ENCODE assay signal across 21 mouse cellular contexts in genomic region chr2:60722967-60723366, GRCm38 (mm10). TPM values are rescaled to one million over a fixed set of nuclear protein-coding genes. Genes with fewer than 3 reads are reported as not detected.
DNase-seq lines count a peak whose midpoint lies in the region; ATAC-seq and TF ChIP-seq lines count a peak whose summit lies in the region.
"Had no signal": no experiment of that assay in that cellular context is flagged by ENCODE, and none has a peak within 500 bp of the region (broad histone marks: within the 10 kb centered on the region; RNA-seq: fewer than 3 reads in every experiment).

No protein-coding gene starts in this region.

- H3K9me3 ChIP-seq in forebrain, embryonic 14.5 days (replicated peaks; ENCODE audit: control insufficient read depth, low read length), result no peaks in the 10 kb centered on the region
- no peaks in the 10 kb centered on the region for H3K9me3 ChIP-seq in forebrain, embryonic 11.5 days (ENCODE audit: control insufficient read depth, low read length)
- H3K9me3 ChIP-seq in intestine, embryonic 14.5 days (ENCODE audit: control insufficient read depth, low read length), result no peaks in the 10 kb centered on the region
- H3K9me3 ChIP-seq in intestine, embryonic 16.5 days (ENCODE audit: control insufficient read depth, low read length), result no peaks in the 10 kb centered on the region
- H3K9me3 ChIP-seq: forebrain, embryonic 12.5 days; G1E; hindbrain, embryonic 12.5 days; liver, embryonic 15.5 days had no signal

- no peak overlapping the region for H3K27ac ChIP-seq in forebrain, embryonic 14.5 days (ENCODE audit: low read depth, low read length)
- no peak overlapping the region for H3K27ac ChIP-seq in forebrain, embryonic 11.5 days (ENCODE audit: low read depth, low read length)
- H3K27ac ChIP-seq in heart, adult 2 months, result peak overlapping the region; percentile 91
- no peak overlapping the region for H3K27ac ChIP-seq in intestine, embryonic 14.5 days (ENCODE audit: low read depth)
- no peak overlapping the region for H3K27ac ChIP-seq in intestine, embryonic 16.5 days (ENCODE audit: low read length)
- H3K27ac ChIP-seq: forebrain, embryonic 12.5 days; kidney, postnatal 0 days; liver, embryonic 15.5 days; macrophage had no signal

- no peaks in the 10 kb centered on the region for H3K79me2 ChIP-seq in heart, adult 2 months (replicated peaks; ENCODE audit: control insufficient read depth, insufficient read depth, low read length)

- no peaks in the 10 kb centered on the region for H3K36me3 ChIP-seq in forebrain, embryonic 14.5 days (ENCODE audit: control insufficient read depth, insufficient read depth, low read length)
- no peaks in the 10 kb centered on the region for H3K36me3 ChIP-seq in forebrain, embryonic 11.5 days (ENCODE audit: control insufficient read depth, insufficient read depth, low read length)
- peaks cover 2% of the 10 kb centered on the region; the same call in 1 of the 2 replicates for H3K36me3 ChIP-seq in heart, adult 2 months (ENCODE audit: control insufficient read depth, insufficient read depth, low read length)
- no peaks in the 10 kb centered on the region for H3K36me3 ChIP-seq in intestine, embryonic 14.5 days (ENCODE audit: control insufficient read depth, insufficient read depth, low read length)
- no peaks in the 10 kb centered on the region for H3K36me3 ChIP-seq in intestine, embryonic 16.5 days (ENCODE audit: control insufficient read depth, insufficient read depth, low read length)
- H3K36me3 ChIP-seq: forebrain, embryonic 12.5 days; G1E; hindbrain, embryonic 12.5 days; liver, embryonic 15.5 days had no signal

- H3K4me2 ChIP-seq in forebrain, embryonic 14.5 days (ENCODE audit: low read length), result no peak overlapping the region
- no peak overlapping the region for H3K4me2 ChIP-seq in forebrain, embryonic 11.5 days (ENCODE audit: low read depth, low read length, severe bottlenecking)
- H3K4me2 ChIP-seq in intestine, embryonic 14.5 days (ENCODE audit: low read length), result no peak overlapping the region
- no peak overlapping the region for H3K4me2 ChIP-seq in intestine, embryonic 16.5 days (ENCODE audit: low read depth, low read length)
- H3K4me2 ChIP-seq: hindbrain, embryonic 12.5 days; liver, embryonic 15.5 days; midbrain, embryonic 11.5 days had no signal

- no peak for TF ChIP-seq POLR2A in heart, adult 2 months (IDR thresholded peaks at IDR 0.05; ENCODE audit: insufficient read depth, low read depth, low read length)

- intact Hi-C loops in heart, adult 2 months (cut with DNase I), result loop anchor here (5.0 kb wide), 1 partner anchor 239 kb away; the partner anchor contains the start of gene Rbms1

- DNase-seq in forebrain, embryonic 14.5 days (ENCODE audit: low spot score), result no peak
- DNase-seq in forebrain, embryonic 11.5 days (ENCODE audit: low spot score), result no peak
- DNase-seq in heart, adult 2 months, result no peak
- no peak for DNase-seq in heart, adult 8-10 months (ENCODE audit: low spot score)
- DNase-seq in intestine, embryonic 14.5 days (ENCODE audit: low spot score), result peak; percentile 23
- DNase-seq in adipocyte (ENCODE audit: low spot score), result peak; percentile 87
- DNase-seq in right cerebral cortex, postnatal 14 days, result no peak
- DNase-seq: cerebellum, adult 9-11 months; thymus, postnatal 14 days had no signal

- no peak overlapping the region for H3K9ac ChIP-seq in forebrain, embryonic 14.5 days (ENCODE audit: low read length)
- no peak overlapping the region for H3K9ac ChIP-seq in forebrain, embryonic 11.5 days (ENCODE audit: low read length)
- no peak overlapping the region for H3K9ac ChIP-seq in heart, adult 2 months (ENCODE audit: low read depth, low read length)
- H3K9ac ChIP-seq in intestine, embryonic 14.5 days (ENCODE audit: low read length), result no peak overlapping the region
- no peak overlapping the region for H3K9ac ChIP-seq in intestine, embryonic 16.5 days (ENCODE audit: low read depth, low read length)
- H3K9ac ChIP-seq: forebrain, embryonic 12.5 days; hindbrain, embryonic 12.5 days; liver, embryonic 15.5 days had no signal

- H3K4me1 ChIP-seq in forebrain, embryonic 14.5 days (ENCODE audit: control insufficient read depth, insufficient read depth, low read length), result no peaks in the 10 kb centered on the region
- no peaks in the 10 kb centered on the region; the same call in 1 of the 2 replicates for H3K4me1 ChIP-seq in forebrain, embryonic 11.5 days (replicated peaks; ENCODE audit: control insufficient read depth, insufficient read depth, low read length)
- H3K4me1 ChIP-seq in heart, adult 2 months (ENCODE audit: control insufficient read depth, insufficient read depth, low read length), result peaks cover 5% of the 10 kb centered on the region
- no peaks in the 10 kb centered on the region for H3K4me1 ChIP-seq in intestine, embryonic 14.5 days (replicated peaks; ENCODE audit: control insufficient read depth, insufficient read depth, low read length)
- peaks cover 6% of the 10 kb centered on the region; the same call in 1 of the 2 replicates for H3K4me1 ChIP-seq in intestine, embryonic 16.5 days (ENCODE audit: control insufficient read depth, insufficient read depth, low read length)
- H3K4me1 ChIP-seq: hindbrain, embryonic 12.5 days; liver, embryonic 15.5 days had no signal

- TF ChIP-seq EP300 in heart, adult 2 months (IDR thresholded peaks at IDR 0.05; ENCODE audit: insufficient read depth, low read depth, low read length), result no peak

- TF ChIP-seq CTCF in heart, adult 2 months (IDR thresholded peaks at IDR 0.05), result no peak

- ATAC-seq in forebrain, embryonic 14.5 days, result peak; percentile 27; the same call in 1 of the 2 replicates
- no peak for ATAC-seq in forebrain, embryonic 11.5 days (replicated peaks; ENCODE audit: low FRiP score)
- no peak for ATAC-seq in intestine, embryonic 14.5 days (replicated peaks; ENCODE audit: low FRiP score, low TSS enrichment, low read depth)
- ATAC-seq in intestine, embryonic 16.5 days, result no peak
- ATAC-seq: CD4-positive, CD25-positive, alpha-beta regulatory T cell, adult 4 months; intestine, postnatal 0 days had no signal

- H3K27me3 ChIP-seq in forebrain, embryonic 14.5 days (replicated peaks; ENCODE audit: control insufficient read depth, insufficient read depth, low read length), result 0 out of 2 replicates have a peak, but pooled peaks cover 4% of the 10 kb centered on the region
- peaks cover 7% of the 10 kb centered on the region for H3K27me3 ChIP-seq in forebrain, embryonic 11.5 days (ENCODE audit: control insufficient read depth, insufficient read depth, low read length)
- H3K27me3 ChIP-seq in heart, adult 2 months (ENCODE audit: control insufficient read depth, insufficient read depth, low read length), result no peaks in the 10 kb centered on the region
- no peaks in the 10 kb centered on the region for H3K27me3 ChIP-seq in intestine, embryonic 14.5 days (replicated peaks; ENCODE audit: control insufficient read depth, insufficient read depth, low read length)
- no peaks in the 10 kb centered on the region for H3K27me3 ChIP-seq in intestine, embryonic 16.5 days (replicated peaks; ENCODE audit: control insufficient read depth, insufficient read depth, low read length)
- H3K27me3 ChIP-seq: hindbrain, embryonic 12.5 days; liver, embryonic 15.5 days had no signal

- no peak overlapping the region for H3K4me3 ChIP-seq in forebrain, embryonic 14.5 days (ENCODE audit: low read depth, low read length)
- no peak overlapping the region for H3K4me3 ChIP-seq in forebrain, embryonic 11.5 days (ENCODE audit: low read depth, low read length)
- no peak overlapping the region for H3K4me3 ChIP-seq in heart, adult 2 months
- H3K4me3 ChIP-seq in intestine, embryonic 14.5 days (ENCODE audit: low read depth, low read length), result no peak overlapping the region
- no peak overlapping the region for H3K4me3 ChIP-seq in intestine, embryonic 16.5 days (ENCODE audit: low read length)
- H3K4me3 ChIP-seq: forebrain, embryonic 12.5 days; hindbrain, embryonic 12.5 days; liver, embryonic 15.5 days had no signal

- 91% methylated on average over 3 of the region's 3 CpGs for WGBS in forebrain, embryonic 14.5 days
- 95% methylated on average over 3 of the region's 3 CpGs for WGBS in forebrain, embryonic 11.5 days
- 61% methylated on average over 3 of the region's 3 CpGs for WGBS in heart, adult 2 months
- 83% methylated on average over 3 of the region's 3 CpGs for WGBS in intestine, embryonic 14.5 days
- whole genome bisulfite sequencing in intestine, embryonic 16.5 days, result 82% methylated on average over 3 of the region's 3 CpGs

RNA-seq across cellular contexts. Expression of gene Itgb6, which starts 0.5 kb away (rescaled TPM):
- 0.09 TPM in 2 replicates for polyA plus RNA-seq in forebrain, embryonic 14.5 days (2014; fragmentation: Nextera tagmentation; extraction: Ambion mirVana)
- 0.52 and 0.75 TPM in 2 replicates for polyA plus RNA-seq in forebrain, embryonic 11.5 days (2014; fragmentation: Nextera tagmentation; extraction: Ambion mirVana)
- 10 to 100 TPM; 21.0 to 32.4 TPM for total RNA-seq in heart, adult 2 months (2021)
- polyA plus RNA-seq in heart, adult 2 months (2012; rRNA removed), result 10.5 and 19.5 TPM in 2 replicates
- 10 to 100 TPM; 20.2 to 32.3 (median 24.9) TPM for total RNA-seq in heart, adult 8-10 months (2022)
- 9.6 and 9.7 TPM in 2 replicates for polyA plus RNA-seq in intestine, embryonic 14.5 days (2014; fragmentation: Nextera tagmentation; extraction: Ambion mirVana)
- polyA plus RNA-seq in intestine, embryonic 16.5 days (2015; fragmentation: Nextera tagmentation; extraction: Ambion mirVana), result 11.4 and 12.6 TPM in 2 replicates
- total RNA-seq: left cerebral cortex, adult 18-20 months; monocyte, adult 5-6 weeks had no signal
- polyA plus RNA-seq: G1E, macrophage had no signal

Comparison
In these comparisons a context has a peak if more than half of its experiments do, and no peak if none do; other contexts are left out.
1. DNase-seq: peak in intestine, embryonic 14.5 days (single experiment) and adipocyte (single experiment); none in forebrain, embryonic 14.5 days (single experiment), forebrain, embryonic 11.5 days (single experiment), heart, adult 2 months (0 of 2), heart, adult 8-10 months (single experiment) and right cerebral cortex, postnatal 14 days (single experiment).